Comparison of ENCODE assay signal across 12 mouse cellular contexts in the genomic region with DNA sequence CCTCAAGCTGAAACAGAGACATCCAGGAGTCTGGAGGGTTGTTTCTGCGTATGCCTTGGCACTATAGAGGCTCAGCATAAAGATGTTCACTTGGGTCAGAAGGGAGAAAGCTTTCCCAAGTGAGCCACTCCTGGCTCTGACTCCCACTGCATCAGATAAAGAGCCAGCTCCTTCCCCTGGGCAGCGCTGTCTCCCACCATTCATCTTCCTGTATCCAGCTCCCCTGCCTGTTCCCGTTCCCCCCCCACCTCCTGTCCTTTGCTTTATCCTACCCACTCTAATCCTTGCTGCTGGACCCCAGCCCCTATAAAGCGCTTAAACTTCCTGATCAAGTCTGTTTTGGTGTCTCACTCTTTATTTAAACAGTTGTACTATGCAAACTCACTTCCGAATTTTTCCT. TPM values are rescaled to one million over a fixed set of nuclear protein-coding genes. Genes with fewer than 3 reads are reported as not detected.
DNase-seq lines count a peak whose midpoint lies in the region; ATAC-seq and TF ChIP-seq lines count a peak whose summit lies in the region.
"Had no signal": no experiment of that assay in that cellular context is flagged by ENCODE, and none has a peak within 500 bp of the region (broad histone marks: within the 10 kb centered on the region; RNA-seq: fewer than 3 reads in every experiment).

No protein-coding gene starts in this region.

- ATAC-seq in forebrain, embryonic 15.5 days (replicated peaks), result no peak
- no peak for ATAC-seq in hindbrain, embryonic 16.5 days
- no peak for ATAC-seq in midbrain, postnatal 0 days (ENCODE audit: low FRiP score)

- TF ChIP-seq CTCF in midbrain, postnatal 0 days (IDR thresholded peaks at IDR 0.05), result no peak

- peaks cover 10% of the 10 kb centered on the region; the same call in 1 of the 2 replicates for H3K27me3 ChIP-seq in forebrain, embryonic 15.5 days
- H3K27me3 ChIP-seq in hindbrain, embryonic 16.5 days (replicated peaks; ENCODE audit: control insufficient read depth, insufficient read depth, low read length), result no peaks in the 10 kb centered on the region
- H3K27me3 ChIP-seq in midbrain, postnatal 0 days (ENCODE audit: insufficient read depth, low read length), result no peaks in the 10 kb centered on the region

- peak overlapping the region; percentile 61 for H3K4me3 ChIP-seq in forebrain, embryonic 15.5 days
- peak overlapping the region; percentile 75 for H3K4me3 ChIP-seq in hindbrain, embryonic 16.5 days (ENCODE audit: low read length)
- peak overlapping the region; percentile 84 for H3K4me3 ChIP-seq in midbrain, postnatal 0 days (ENCODE audit: low read depth, low read length)
- H3K4me3 ChIP-seq: heart, embryonic 13.5 days; limb, embryonic 12.5 days; liver, embryonic 15.5 days had no signal

- intact Hi-C loops in heart, postnatal 25 days (cut with DNase I), result no loop called here

- H3K4me1 ChIP-seq in forebrain, embryonic 15.5 days, result peaks cover 29% of the 10 kb centered on the region
- H3K4me1 ChIP-seq in hindbrain, embryonic 16.5 days (ENCODE audit: control insufficient read depth, insufficient read depth, low read depth, low read length), result peaks cover 30% of the 10 kb centered on the region
- H3K4me1 ChIP-seq in midbrain, postnatal 0 days (ENCODE audit: insufficient read depth, low read length), result peaks cover 12% of the 10 kb centered on the region; the same call in 1 of the 2 replicates
- H3K4me1 ChIP-seq: liver, embryonic 15.5 days had no signal

- peak overlapping the region; percentile 89 for H3K27ac ChIP-seq in forebrain, embryonic 15.5 days (replicated peaks)
- no peak overlapping the region for H3K27ac ChIP-seq in hindbrain, embryonic 16.5 days (ENCODE audit: low read depth, low read length)
- no peak overlapping the region for H3K27ac ChIP-seq in midbrain, postnatal 0 days (ENCODE audit: low read depth, low read length)
- H3K27ac ChIP-seq: heart, embryonic 13.5 days; limb, embryonic 12.5 days; liver, embryonic 15.5 days had no signal

- 31% methylated on average over 5 of the region's 5 CpGs for WGBS in forebrain, embryonic 15.5 days
- 23% methylated on average over 5 of the region's 5 CpGs for WGBS in hindbrain, embryonic 16.5 days
- WGBS in midbrain, postnatal 0 days, result 25% methylated on average over 5 of the region's 5 CpGs

- H3K36me3 ChIP-seq in forebrain, embryonic 15.5 days, result no peaks in the 10 kb centered on the region
- H3K36me3 ChIP-seq in hindbrain, embryonic 16.5 days (ENCODE audit: control insufficient read depth, insufficient read depth, low read length), result no peaks in the 10 kb centered on the region
- H3K36me3 ChIP-seq in midbrain, postnatal 0 days (ENCODE audit: insufficient read depth, low read length), result no peaks in the 10 kb centered on the region
- H3K36me3 ChIP-seq: heart, embryonic 13.5 days; limb, embryonic 12.5 days; liver, embryonic 15.5 days had no signal

- peak; percentile 54 for DNase-seq in brain, adult 2 months (ENCODE audit: low read depth, low spot score)
- no peak for DNase-seq in midbrain, postnatal 0 days (ENCODE audit: low spot score)
- DNase-seq in thymus, postnatal 25 days, result no peak
- DNase-seq in heart, postnatal 25 days (ENCODE audit: low spot score), result no peak
- no peak for DNase-seq in heart, adult 9 months (ENCODE audit: low spot score in 2 of 2)
- DNase-seq: lung, postnatal 14 days; thymus, postnatal 4 days had no signal

- H3K9me3 ChIP-seq in forebrain, embryonic 15.5 days, result no peaks in the 10 kb centered on the region
- H3K9me3 ChIP-seq in hindbrain, embryonic 16.5 days (ENCODE audit: control insufficient read depth, low read length), result no peaks in the 10 kb centered on the region
- no peaks in the 10 kb centered on the region for H3K9me3 ChIP-seq in midbrain, postnatal 0 days (ENCODE audit: low read length)
- H3K9me3 ChIP-seq: heart, embryonic 13.5 days; limb, embryonic 12.5 days; liver, embryonic 15.5 days had no signal

- peak overlapping the region; percentile 75 for H3K4me2 ChIP-seq in forebrain, embryonic 15.5 days (replicated peaks)
- H3K4me2 ChIP-seq in hindbrain, embryonic 16.5 days (ENCODE audit: low read length), result peak overlapping the region; percentile 66
- peak overlapping the region; percentile 67 for H3K4me2 ChIP-seq in midbrain, postnatal 0 days (ENCODE audit: low read depth, low read length, poor library complexity, severe bottlenecking)
- H3K4me2 ChIP-seq: heart, embryonic 13.5 days; liver, embryonic 15.5 days had no signal

- H3K9ac ChIP-seq in forebrain, embryonic 15.5 days (replicated peaks), result peak overlapping the region; percentile 62
- peak overlapping the region; percentile 85 for H3K9ac ChIP-seq in hindbrain, embryonic 16.5 days (ENCODE audit: low read depth, low read length)
- peak overlapping the region; percentile 79 for H3K9ac ChIP-seq in midbrain, postnatal 0 days (replicated peaks; ENCODE audit: low read length, poor library complexity, severe bottlenecking)
- H3K9ac ChIP-seq: heart, embryonic 13.5 days; limb, embryonic 12.5 days; liver, embryonic 15.5 days had no signal

RNA-seq across cellular contexts. Expression of gene Iqsec3, which starts 1.2 kb away (rescaled TPM):
- 4.8 and 5.1 TPM in 2 replicates for polyA plus RNA-seq in forebrain, embryonic 15.5 days (2015; fragmentation: Nextera tagmentation; extraction: Ambion mirVana)
- 12.7 and 13.0 TPM in 2 replicates for polyA plus RNA-seq in hindbrain, embryonic 16.5 days (2015; fragmentation: Nextera tagmentation; extraction: Ambion mirVana)
- total RNA-seq in midbrain, postnatal 0 days (2014; rRNA removed), result 48.6 and 50.3 TPM in 2 replicates
- polyA plus RNA-seq in midbrain, postnatal 0 days (2015; fragmentation: Nextera tagmentation; extraction: Ambion mirVana), result 9.5 and 10.7 TPM in 2 replicates
- total RNA-seq in heart, postnatal 25 days (2021), result under 1 TPM; 0.39 to 0.61 TPM
- polyA plus RNA-seq: heart, embryonic 13.5 days; liver, embryonic 15.5 days had no signal
